Mouse (Mus musculus) heart, adult 2 months (tissue): ENCODE results near the gene Phc1. TPM values are rescaled to one million over a fixed set of nuclear protein-coding genes. Genes with fewer than 3 reads are reported as not detected.

Experiments used
- DNase-seq, 2 experiments: peaks; one replicate each; pipeline ENCODE4 v3.0.0; 2021
- H3K27ac ChIP-seq: fragments of 200-600 bp; 2 replicates; pipeline ENCODE4 v1.8.1; 2022
- H3K27me3 ChIP-seq: fragments of 200-500 bp; 2 replicates; pipeline ENCODE4 v1.6.1; 2012; ENCODE audit warnings: mild to moderate bottlenecking, low read length, inconsistent platforms, mixed read lengths; ENCODE audit not compliant: control insufficient read depth, insufficient read depth
- H3K36me3 ChIP-seq: fragments of 200-500 bp; 2 replicates; pipeline ENCODE4 v1.6.1; 2012; ENCODE audit warnings: low read length, inconsistent platforms; ENCODE audit not compliant: control insufficient read depth, insufficient read depth
- H3K4me1 ChIP-seq: fragments of 200-500 bp; 2 replicates; pipeline ENCODE4 v1.6.1; 2011; ENCODE audit warnings: low read length; ENCODE audit not compliant: control insufficient read depth, insufficient read depth
- H3K4me3 ChIP-seq: fragments of 200-600 bp; 2 replicates; pipeline ENCODE4 v1.8.1; 2022
- H3K79me2 ChIP-seq: fragments of 200-500 bp; replicated peaks from 2 replicates; pipeline ENCODE4 v1.6.1; 2012; ENCODE audit warnings: mild to moderate bottlenecking, inconsistent platforms, low read length, moderate library complexity, mixed read lengths; ENCODE audit not compliant: control insufficient read depth, insufficient read depth
- H3K9ac ChIP-seq: fragments of 200-500 bp; 2 replicates; pipeline ENCODE4 v1.6.1; 2012; ENCODE audit warnings: low read depth, mild to moderate bottlenecking, control low read depth, inconsistent platforms, low read length, mixed read lengths
- CTCF ChIP-seq: fragments of 200-600 bp; IDR thresholded peaks from 2 replicates; pipeline ENCODE4 v1.8.1; 2022; ENCODE audit warnings: antibody characterized with exemption, mild to moderate bottlenecking, moderate library complexity
- EP300 ChIP-seq: fragments of 200-500 bp; IDR thresholded peaks from 2 replicates; pipeline ENCODE4 v1.6.1; 2011; ENCODE audit warnings: low read depth, low read length, control low read depth; ENCODE audit not compliant: insufficient read depth
- POLR2A ChIP-seq: fragments of 200-500 bp; IDR thresholded peaks from 2 replicates; pipeline ENCODE4 v1.6.1; 2011; ENCODE audit warnings: mild to moderate bottlenecking, low read depth, low read length, control low read depth; ENCODE audit not compliant: insufficient read depth
- WGBS: fragments of 180-500 bp; shearing (Covaris S2); methylation state at CpG from one replicate; pipeline ENCODE4 v1.1.7; 2018; 5-methylcytosine and 5-hydroxymethylcytosine counted together
- intact Hi-C: fragments of 180-260 bp; cut with DNase I; formaldehyde crosslinking; loops from one replicate; pipeline ENCODE4 v1.15.1; 2025
- polyA plus RNA-seq: library from polyadenylated mRNA; depleted of rRNA; stranded (reverse); fragments of >200 nt; gene quantifications from 2 replicates; pipeline ENCODE4 v1.2.3, GENCODE M21; 2012
- total RNA-seq, 2 experiments: library from RNA; stranded (reverse); gene quantifications; 2 replicates each; pipeline ENCODE4 v1.2.3; 2021

Gene Phc1
- total and polyA plus RNA-seq, 3 experiments: 13.4 to 22.2 (median 17.3) TPM

- Histone ChIP-seq H3K27ac (no peak overlapping the region), H3K4me1 (no peaks in the 10 kb centered on the region), H3K36me3 (no peaks in the 10 kb centered on the region), H3K27me3 (no peaks in the 10 kb centered on the region), H3K9ac (no peak overlapping the region), H3K79me2 (no peaks in the 10 kb centered on the region), H3K4me3 (no peak overlapping the region)
- 91% methylated on average over 6 of the region's 6 CpGs for WGBS
- intact Hi-C loops: no loop called here
- TF ChIP-seq POLR2A (no peak), EP300 (no peak), CTCF (no peak)
- no peak for DNase-seq
Observed at GRCm38 (mm10) chr6:122325361-122325975, 14.9 kb downstream of the Phc1 start.

GRCm38 (mm10) chr6:122318726-122319125 lies 21.6 kb downstream of the Phc1 start:
- no peak for DNase-seq
- TF ChIP-seq POLR2A (no peak), CTCF (no peak)
- H3K79me2 ChIP-seq: no peaks in the 10 kb centered on the region
- no peak overlapping the region for H3K27ac ChIP-seq
- H3K9ac ChIP-seq: no peak overlapping the region
- no peaks in the 10 kb centered on the region; the same call in 1 of the 2 replicates for H3K36me3 ChIP-seq
- no peaks in the 10 kb centered on the region for H3K4me1 ChIP-seq
- WGBS: 94% methylated on average over 1 of the region's 1 CpGs
- H3K4me3 ChIP-seq: no peak overlapping the region
- intact Hi-C loops: no loop called here
- H3K27me3 ChIP-seq: no peaks in the 10 kb centered on the region

- H3K27ac ChIP-seq: no peak overlapping the region
- WGBS: 38% methylated on average over 5 of the region's 5 CpGs
Observed at GRCm38 (mm10) chr6:122310187-122310820, 30.1 kb downstream of the Phc1 start.

GRCm38 (mm10) chr6:122309446-122309960 lies 30.9 kb downstream of the Phc1 start:
- WGBS: 2% methylated on average over 11 of the region's 11 CpGs

More at GRCm38 (mm10) chr6:122310187-122310820, 30.1 kb downstream of the Phc1 start:
- Histone ChIP-seq H3K9ac (no peak overlapping the region), H3K36me3 (peaks cover 7% of the 10 kb centered on the region), H3K4me1 (no peaks in the 10 kb centered on the region; the same call in 1 of the 2 replicates), H3K4me3 (no peak overlapping the region), H3K27me3 (no peaks in the 10 kb centered on the region), H3K79me2 (no peaks in the 10 kb centered on the region)
- TF ChIP-seq EP300 (no peak), CTCF (no peak), POLR2A (no peak)
- no peak for DNase-seq
- intact Hi-C loops: no loop called here

GRCm38 (mm10) chr6:122308505-122309393 lies 31.6 kb downstream of the Phc1 start, which contains the start of gene M6pr:
Gene M6pr (plus strand): TSS chr6:122308720.
- Histone ChIP-seq H3K27me3 (no peaks in the 10 kb centered on the region), H3K9ac (peak within 1 kb of the TSS; percentile 91), H3K4me1 (no peaks in the 10 kb centered on the region; the same call in 1 of the 2 replicates), H3K36me3 (peaks cover 7% of the 10 kb centered on the region), H3K4me3 (peak within 1 kb of the TSS; percentile 90), H3K79me2 (no peaks in the 10 kb centered on the region), H3K27ac (peak within 1 kb of the TSS; percentile 80)
- under 1% methylated on average over 49 of the region's 49 CpGs for WGBS
- peak; percentile 93 to 97 for DNase-seq
- intact Hi-C loops: loop anchor here (1.0 to 10.0 kb wide), 2 partner anchors 31 to 1044 kb away; no protein-coding TSS in a partner anchor
- TF ChIP-seq EP300 (peak; percentile 43; the same call in 1 of the 2 replicates), CTCF (peak; percentile 91), POLR2A (peak; percentile 65)

More at GRCm38 (mm10) chr6:122309446-122309960, 30.9 kb downstream of the Phc1 start:
- Histone ChIP-seq H3K4me1 (no peaks in the 10 kb centered on the region; the same call in 1 of the 2 replicates), H3K27ac (peak overlapping the region; percentile 80), H3K27me3 (no peaks in the 10 kb centered on the region), H3K79me2 (no peaks in the 10 kb centered on the region), H3K36me3 (peaks cover 7% of the 10 kb centered on the region), H3K4me3 (peak overlapping the region; percentile 90), H3K9ac (peak overlapping the region; percentile 91)
- intact Hi-C loops: loop anchor here (1.0 to 10.0 kb wide), 2 partner anchors 30 to 1045 kb away; no protein-coding TSS in a partner anchor
- no peak for TF ChIP-seq EP300
- no peak for TF ChIP-seq POLR2A
- no peak for DNase-seq
